ENCODE assay signal across 11 mouse cellular contexts in genomic region chr11:117314520-117314919, GRCm38 (mm10).
A peak's percentile ranks its signal among the peaks of the same experiment; 100 is the strongest.
DNase-seq lines count a peak whose midpoint lies in the region; ATAC-seq and TF ChIP-seq lines count a peak whose summit lies in the region.
"Had no signal": no experiment of that assay in that cellular context is flagged by ENCODE, and none has a peak within 500 bp of the region (broad histone marks: within the 10 kb centered on the region; RNA-seq: fewer than 3 reads in every experiment).

No protein-coding gene starts in this region.

- H3K4me1 ChIP-seq in heart, embryonic 11.5 days (ENCODE audit: control insufficient read depth, insufficient read depth, low read length) = peaks cover 89% of the 10 kb centered on the region
- peaks cover 81% of the 10 kb centered on the region for H3K4me1 ChIP-seq in liver, adult 2 months (ENCODE audit: control insufficient read depth, insufficient read depth, low read length)
- H3K4me1 ChIP-seq in CH12.LX (ENCODE audit: control insufficient read depth in 1 of 2, insufficient read depth in 2 of 2) = peaks cover 79 to 93% of the 10 kb centered on the region in 2 experiments
- peaks cover 76% of the 10 kb centered on the region for H3K4me1 ChIP-seq in embryonic fibroblast, embryonic 13.5 days (ENCODE audit: control insufficient read depth, insufficient read depth, low read length)

- ATAC-seq in heart, embryonic 11.5 days (replicated peaks; ENCODE audit: insufficient number of reproducible peaks, low FRiP score, low TSS enrichment) = no peak
- no peak for ATAC-seq in granulocyte monocyte progenitor cell, adult 5-6 weeks (replicated peaks; ENCODE audit: poor library complexity, severe bottlenecking)

- H3K36me3 ChIP-seq in heart, embryonic 11.5 days (ENCODE audit: control insufficient read depth, insufficient read depth, low read length) = no peaks in the 10 kb centered on the region
- no peaks in the 10 kb centered on the region for H3K36me3 ChIP-seq in liver, adult 2 months (ENCODE audit: control insufficient read depth, insufficient read depth, low read length)
- H3K36me3 ChIP-seq in CH12.LX (replicated peaks in 1 of 2; ENCODE audit: control insufficient read depth in 1 of 2, insufficient read depth in 1 of 2, low read length in 1 of 2) = peaks cover 0 to 33% of the 10 kb centered on the region in 2 experiments

- DNase-seq in heart, postnatal 10 days = no peak
- peak; percentile 74 for DNase-seq in liver, adult 2 months (ENCODE audit: extremely low read depth, low read depth, low spot score)
- DNase-seq in liver = no peak
- no peak for DNase-seq in CH12.LX (ENCODE audit: extremely low read depth)
- DNase-seq in left cerebral cortex, postnatal 4 days = no peak
- DNase-seq: spleen, adult 18-20 months had no signal

- no peaks in the 10 kb centered on the region for H3K27me3 ChIP-seq in heart, embryonic 11.5 days (ENCODE audit: control insufficient read depth, insufficient read depth, low read length)
- H3K27me3 ChIP-seq in liver, adult 2 months (ENCODE audit: control insufficient read depth, insufficient read depth, low read length) = no peaks in the 10 kb centered on the region
- no peaks in the 10 kb centered on the region for H3K27me3 ChIP-seq in CH12.LX (replicated peaks)
- H3K27me3 ChIP-seq: limb, embryonic 12.5 days had no signal

- H3K79me2 ChIP-seq in liver, adult 2 months (ENCODE audit: control insufficient read depth, insufficient read depth, low read length) = peaks cover 49% of the 10 kb centered on the region; the same call in 1 of the 2 replicates
- H3K79me2 ChIP-seq in CH12.LX (replicated peaks; ENCODE audit: control insufficient read depth, extremely low read depth, insufficient read depth, poor library complexity, severe bottlenecking) = peaks cover 20% of the 10 kb centered on the region

- in situ Hi-C loops in CH12.LX (cut with MboI; ENCODE audit: low pct_ligation_motif_present, low pct_unique_long_range_greater_than_20kb, low sequenced_read_pairs) = loop anchor here (5.0 kb wide), 2 partner anchors 43 to 67 kb away; no protein-coding TSS in a partner anchor

- intact Hi-C loops in heart, postnatal 10 days (cut with DNase I) = loop anchor here (2.0 kb wide), 1 partner anchor 76 kb away; no protein-coding TSS in a partner anchor
- intact Hi-C loops in left cerebral cortex, postnatal 4 days (cut with DNase I) = no loop called here

- H3K4me3 ChIP-seq in heart, embryonic 11.5 days (ENCODE audit: low read depth, low read length) = no peak overlapping the region
- H3K4me3 ChIP-seq in liver, adult 2 months (ENCODE audit: insufficient read depth, low read depth, low read length) = no peak overlapping the region
- no peak overlapping the region for H3K4me3 ChIP-seq in CH12.LX (replicated peaks in 1 of 3; ENCODE audit: low read depth in 2 of 3, low read length in 2 of 3, poor library complexity in 1 of 3)
- no peak overlapping the region for H3K4me3 ChIP-seq in embryonic fibroblast, embryonic 13.5 days (ENCODE audit: insufficient read depth, low read length)
- H3K4me3 ChIP-seq: limb, embryonic 12.5 days had no signal

- TF ChIP-seq RAD21 in CH12.LX (IDR thresholded peaks at IDR 0.05; ENCODE audit: low read depth, low read length) = no peak

- no peak overlapping the region for H3K4me2 ChIP-seq in heart, embryonic 11.5 days
- H3K4me2 ChIP-seq in CH12.LX (ENCODE audit: insufficient read depth, low read depth, poor library complexity, severe bottlenecking) = no peak overlapping the region
- H3K4me2 ChIP-seq: limb, embryonic 12.5 days had no signal

- no peak for TF ChIP-seq EP300 in CH12.LX (IDR thresholded peaks at IDR 0.05; ENCODE audit: low read length)

- no peak for TF ChIP-seq POLR2A in liver, adult 2 months (IDR thresholded peaks at IDR 0.05; ENCODE audit: extremely low read depth, insufficient read depth, low read length)
- no peak for TF ChIP-seq POLR2A in CH12.LX (IDR thresholded peaks at IDR 0.05; ENCODE audit: low read depth, low read length)
- TF ChIP-seq POLR2A in embryonic fibroblast, embryonic 13.5 days (IDR thresholded peaks at IDR 0.05; ENCODE audit: low read depth, low read length) = no peak

- 91% methylated on average over 8 of the region's 8 CpGs for WGBS in heart, embryonic 11.5 days (ENCODE audit: insufficient replicate concordance)
- 41% methylated on average over 8 of the region's 8 CpGs for WGBS in liver, adult 2 months

- dilution Hi-C loops in CH12.LX (cut with MboI; ENCODE audit: extremely low pct_ligation_motif_present, extremely low pct_unique_long_range_greater_than_20kb, low sequenced_read_pairs) = no loop called here

- no peaks in the 10 kb centered on the region for H3K9me3 ChIP-seq in heart, embryonic 11.5 days (replicated peaks; ENCODE audit: control insufficient read depth, low read length)
- H3K9me3 ChIP-seq in CH12.LX (replicated peaks; ENCODE audit: low read length) = no peaks in the 10 kb centered on the region
- H3K9me3 ChIP-seq: limb, embryonic 12.5 days had no signal

- 0 out of 2 replicates have a peak overlapping the region, but pooled peaks have one; percentile 7 for H3K27ac ChIP-seq in heart, embryonic 11.5 days (ENCODE audit: low read depth, low read length)
- H3K27ac ChIP-seq in liver, adult 2 months (replicated peaks; ENCODE audit: insufficient read depth, low read depth, low read length) = peak overlapping the region; percentile 50
- no peak overlapping the region for H3K27ac ChIP-seq in CH12.LX (ENCODE audit: insufficient read depth, low read depth)
- H3K27ac ChIP-seq in embryonic fibroblast, embryonic 13.5 days (ENCODE audit: insufficient read depth, low read length) = peak overlapping the region; percentile 54; the same call in 1 of the 2 replicates
- H3K27ac ChIP-seq: limb, embryonic 12.5 days; macrophage had no signal

- no peak for TF ChIP-seq CTCF in liver, adult 2 months (IDR thresholded peaks at IDR 0.05; ENCODE audit: low read depth, low read length)
- TF ChIP-seq CTCF in CH12.LX (conservative IDR thresholded peaks at IDR 0.05 in 1 of 2, IDR thresholded peaks at IDR 0.05 in 1 of 2; ENCODE audit: low read depth in 2 of 2, low read length in 2 of 2) = no peak
- no peak for TF ChIP-seq CTCF in embryonic fibroblast, embryonic 13.5 days (IDR thresholded peaks at IDR 0.05; ENCODE audit: borderline replicate concordance, insufficient read depth, low read length)

- no peak overlapping the region for H3K9ac ChIP-seq in heart, embryonic 11.5 days (ENCODE audit: low read depth, low read length)
- no peak overlapping the region for H3K9ac ChIP-seq in liver, adult 2 months (ENCODE audit: low read depth, low read length)
- H3K9ac ChIP-seq in CH12.LX (ENCODE audit: insufficient read depth, low read depth) = no peak overlapping the region
- H3K9ac ChIP-seq: limb, embryonic 12.5 days had no signal

TF ChIP-seq in CH12.LX, 34 proteins besides CTCF, POLR2A, EP300 and RAD21:
- TF ChIP-seq MAZ (IDR thresholded peaks at IDR 0.05; ENCODE audit: low read depth, low read length) = no peak
- no peak for TF ChIP-seq ZNF384 (IDR thresholded peaks at IDR 0.05; ENCODE audit: low read depth, low read length)
- no peak for TF ChIP-seq ZC3H11A (IDR thresholded peaks at IDR 0.05; ENCODE audit: low read depth, low read length)
- no peak for TF ChIP-seq USF2 (conservative IDR thresholded peaks at IDR 0.05; ENCODE audit: low read depth, low read length)
- peak; percentile 30; the same call in 1 of the 2 replicates for TF ChIP-seq ELF1 (IDR thresholded peaks at IDR 0.05; ENCODE audit: low read depth, low read length)
- no peak for TF ChIP-seq BHLHE40 (IDR thresholded peaks at IDR 0.05; ENCODE audit: low read depth, low read length)
- TF ChIP-seq NELFE (IDR thresholded peaks at IDR 0.05; ENCODE audit: low read depth, low read length) = no peak
- no peak for TF ChIP-seq USF1 (IDR thresholded peaks at IDR 0.05; ENCODE audit: low read depth, low read length)
